Mouse (Mus musculus): ENCODE results near the gene Syngap1.

DNA sequence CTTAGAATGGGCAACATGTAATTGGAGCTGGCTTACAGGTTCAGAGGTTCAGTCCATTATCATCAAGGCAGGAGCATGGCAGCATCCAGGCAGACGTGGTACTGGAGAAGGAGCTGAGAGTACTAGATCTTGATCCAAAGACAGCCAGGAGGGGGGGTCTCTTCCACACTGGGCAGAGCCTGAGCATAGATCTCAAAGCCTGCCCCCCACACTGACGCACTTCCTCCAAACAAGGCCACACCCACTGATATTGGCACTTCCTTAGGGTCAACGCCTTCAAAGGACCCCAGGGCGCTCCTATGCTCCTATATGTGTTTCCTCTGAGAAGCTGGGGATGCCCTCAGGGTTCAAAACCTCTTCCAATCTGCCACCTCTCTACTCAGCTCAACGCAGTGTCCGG is 54.0 kb downstream of the Syngap1 start:
- TF ChIP-seq CTCF (IDR thresholded peaks at IDR 0.05; ENCODE audit: extremely low read depth, insufficient read depth, insufficient read length, insufficient replicate concordance): no peak
- TF ChIP-seq POLR2A (IDR thresholded peaks at IDR 0.05; ENCODE audit: low read depth, low read length): no peak
